Mouse (Mus musculus) megakaryocyte-erythroid progenitor cell, adult 5-6 weeks (primary cell): ENCODE data around the gene Zfp541. TPM values are rescaled to one million over a fixed set of nuclear protein-coding genes. Genes with fewer than 3 reads are reported as not detected.

Experiments
- ATAC-seq: replicated peaks from 2 replicates; pipeline ENCODE4 v1.8.0; 2016; ENCODE audit warnings: mild to moderate bottlenecking, inconsistent platforms; ENCODE audit not compliant: severe bottlenecking, poor library complexity, low FRiP score, low TSS enrichment
- total RNA-seq, 2 experiments: library from RNA; stranded (forward) in 1 of 2; stranded (reverse) in 1 of 2; fragments of 200-1000, 215-1000 nt in 1 of 2; fragments of >200 nt in 1 of 2; fragmentation: Nextera tagmentation in 1 of 2; gene quantifications; 2 replicates each; pipeline ENCODE4 v1.2.3; 2014 to 2017

Zfp541 gene
- total RNA-seq, 2 experiments from 2014 or later: not detected

GRCm38 (mm10) chr7:16042850-16043775 is 18.5 kb upstream of the Zfp541 start:
- no peak for ATAC-seq

GRCm38 (mm10) chr7:16043861-16044435 is 17.7 kb upstream of the Zfp541 start:
- no peak for ATAC-seq

GRCm38 (mm10) chr7:16044531-16044930 is 17.1 kb upstream of the Zfp541 start:
- no peak for ATAC-seq

- ATAC-seq: no peak
Observed at GRCm38 (mm10) chr7:16045538-16045937, 16.1 kb upstream of the Zfp541 start.

GRCm38 (mm10) chr7:16046101-16046480 is 15.5 kb upstream of the Zfp541 start:
- peak; percentile 19 for ATAC-seq

GRCm38 (mm10) chr7:16046481-16047337 is 14.9 kb upstream of the Zfp541 start:
- ATAC-seq: peak; percentile 42

GRCm38 (mm10) chr7:16047338-16048146 is 14.1 kb upstream of the Zfp541 start, which contains the start of gene Bicra:
Gene Bicra, minus strand, starts transcription at chr7:16047921.
- ATAC-seq: no peak

GRCm38 (mm10) chr7:16048164-16048564 is 13.4 kb upstream of the Zfp541 start:
- peak; percentile 72 for ATAC-seq

GRCm38 (mm10) chr7:16048675-16049575 is 12.7 kb upstream of the Zfp541 start:
- ATAC-seq: no peak

- ATAC-seq: no peak
Observed at GRCm38 (mm10) chr7:16049576-16049915, 12.1 kb upstream of the Zfp541 start.

GRCm38 (mm10) chr7:16050600-16050999 is 11.0 kb upstream of the Zfp541 start:
- ATAC-seq: no peak

GRCm38 (mm10) chr7:16051883-16052595 is 9.6 kb upstream of the Zfp541 start:
- ATAC-seq: peak; percentile 46

- peak; percentile 72 for ATAC-seq
Observed at GRCm38 (mm10) chr7:16052684-16053083, 8.9 kb upstream of the Zfp541 start.

- ATAC-seq: no peak
Observed at GRCm38 (mm10) chr7:16053105-16053504, 8.5 kb upstream of the Zfp541 start.

GRCm38 (mm10) chr7:16054966-16055365 is 6.6 kb upstream of the Zfp541 start:
- ATAC-seq: no peak

GRCm38 (mm10) chr7:16055665-16056064 is 5.9 kb upstream of the Zfp541 start:
- ATAC-seq: no peak

GRCm38 (mm10) chr7:16056459-16057135 is 5.0 kb upstream of the Zfp541 start:
- ATAC-seq: no peak
